Mouse (Mus musculus) spleen, adult 2 months (tissue): ENCODE results near the gene Prss21.

Experiments used
- CTCF ChIP-seq: fragments of 200-500 bp; IDR thresholded peaks from 2 replicates; pipeline ENCODE4 v1.5.1; 2011; ENCODE audit warnings: mild to moderate bottlenecking, inconsistent platforms; ENCODE audit not compliant: insufficient read depth, insufficient read length, insufficient replicate concordance; ENCODE audit errors: extremely low read depth
- POLR2A ChIP-seq: fragments of 200-500 bp; IDR thresholded peaks from 2 replicates; pipeline ENCODE4 v1.6.1; 2011; ENCODE audit warnings: low read depth, low read length, inconsistent platforms

- no peak for TF ChIP-seq POLR2A
- TF ChIP-seq CTCF, result peak; percentile 78; the same call in 1 of the 2 replicates
Observed at GRCm38 (mm10) chr17:23843812-23844273, 24.0 kb upstream of the Prss21 start, which contains the start of the genes Prss32 and Prss41.
